Mouse (Mus musculus) gastrocnemius, postnatal 14 days (tissue): ENCODE measurements around the gene Lasp1. TPM values are rescaled to one million over a fixed set of nuclear protein-coding genes. Genes with fewer than 3 reads are reported as not detected.

Source experiments
- DNase-seq: peaks from one replicate; pipeline ENCODE4 v3.0.0; 2021; ENCODE audit warnings: mixed read lengths
- intact Hi-C: fragments of 180-260 bp; cut with DNase I; formaldehyde crosslinking; loops from one replicate; pipeline ENCODE4 v1.15.1; 2025; ENCODE audit warnings: low total_unique reads
- long read RNA-seq, 2 experiments: library from polyadenylated mRNA; stranded (forward); transcript quantifications; one replicate each; pipeline ENCODE4 v2.0.0; 2021
- total RNA-seq, 2 experiments: library from RNA; stranded (reverse); gene quantifications; 2 replicates each; pipeline ENCODE4 v1.2.3; 2021

The Lasp1 gene
- 10 to 100 TPM; 29.9 to 39.5 TPM for total RNA-seq
- long read RNA-seq, experiment 1, transcript Lasp1-205 (3 exons, 758 nt) = minor isoform, 5 of 36 reads
- long read RNA-seq, experiment 1, transcript Lasp1-201 (7 exons, 3,540 nt) = major isoform, 13 of 36 reads
- long read RNA-seq, experiment 1, partial matches to known transcripts = 3 of 36 reads
- long read RNA-seq, experiment 1, other reads (novel, unspliced or antisense) = 15 of 36 reads
- long read RNA-seq, experiment 2, transcript Lasp1-201 (7 exons, 3,540 nt) = major isoform, 35 of 47 reads
- long read RNA-seq, experiment 2, partial matches to known transcripts = 2 of 47 reads
- long read RNA-seq, experiment 2, other reads (novel, unspliced or antisense) = 7 of 47 reads

DNA sequence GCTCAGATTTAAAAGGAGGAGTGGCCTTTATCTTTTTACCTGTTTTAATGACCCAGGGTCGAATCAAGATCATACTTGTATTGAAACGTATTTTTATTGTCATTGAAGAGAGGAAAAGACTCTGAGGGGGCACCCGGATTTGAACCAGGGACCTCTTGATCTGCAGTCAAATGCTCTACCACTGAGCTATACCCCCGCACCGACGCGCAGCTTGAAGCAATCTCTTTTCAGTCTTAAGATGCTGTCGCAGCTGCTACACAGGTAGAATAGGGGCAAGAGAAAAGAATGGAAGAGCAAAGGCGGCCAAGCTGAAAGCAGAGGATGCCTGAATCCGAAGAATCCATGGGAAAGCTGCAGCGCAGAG, at the start of gene Lasp1:
Gene Lasp1, plus strand, starts transcription at position 219 of the 364 bp plus-strand sequence.
- intact Hi-C loops = loop anchor here (5.0 kb wide), 1 partner anchor 79 kb away; no protein-coding TSS in a partner anchor
- DNase-seq = peak; percentile 75

- intact Hi-C loops = no loop called here
- no peak for DNase-seq
Observed at GRCm38 (mm10) chr11:97753277-97753676, 45.5 kb upstream of the Lasp1 start.

DNA sequence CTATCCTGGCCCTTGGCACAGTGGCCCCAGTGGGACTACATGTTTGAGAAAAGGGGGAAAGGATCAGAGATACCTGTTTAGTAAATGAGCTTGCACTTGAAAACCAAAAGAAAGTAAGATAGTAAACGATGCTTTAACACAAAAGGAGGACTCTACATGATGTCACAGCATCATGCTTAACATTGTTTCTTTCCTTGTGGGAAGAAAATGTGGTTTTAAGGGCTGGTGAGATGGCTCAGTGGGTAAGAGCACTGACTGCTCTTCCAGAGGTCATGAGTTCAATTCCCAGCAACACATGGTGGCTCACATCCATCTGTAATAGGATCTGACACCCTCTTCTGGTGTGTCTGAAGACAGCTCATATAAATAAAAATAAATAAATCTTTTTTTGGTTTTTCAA, 40.7 kb upstream of the Lasp1 start:
- intact Hi-C loops = no loop called here
- DNase-seq = no peak

- intact Hi-C loops = no loop called here
Observed at GRCm38 (mm10) chr11:97758942-97759341, 39.9 kb upstream of the Lasp1 start.

GRCm38 (mm10) chr11:97761638-97762037, 37.2 kb upstream of the Lasp1 start:
- DNase-seq = no peak
- intact Hi-C loops = no loop called here

More at GRCm38 (mm10) chr11:97758942-97759341, 39.9 kb upstream of the Lasp1 start:
- no peak for DNase-seq

DNA sequence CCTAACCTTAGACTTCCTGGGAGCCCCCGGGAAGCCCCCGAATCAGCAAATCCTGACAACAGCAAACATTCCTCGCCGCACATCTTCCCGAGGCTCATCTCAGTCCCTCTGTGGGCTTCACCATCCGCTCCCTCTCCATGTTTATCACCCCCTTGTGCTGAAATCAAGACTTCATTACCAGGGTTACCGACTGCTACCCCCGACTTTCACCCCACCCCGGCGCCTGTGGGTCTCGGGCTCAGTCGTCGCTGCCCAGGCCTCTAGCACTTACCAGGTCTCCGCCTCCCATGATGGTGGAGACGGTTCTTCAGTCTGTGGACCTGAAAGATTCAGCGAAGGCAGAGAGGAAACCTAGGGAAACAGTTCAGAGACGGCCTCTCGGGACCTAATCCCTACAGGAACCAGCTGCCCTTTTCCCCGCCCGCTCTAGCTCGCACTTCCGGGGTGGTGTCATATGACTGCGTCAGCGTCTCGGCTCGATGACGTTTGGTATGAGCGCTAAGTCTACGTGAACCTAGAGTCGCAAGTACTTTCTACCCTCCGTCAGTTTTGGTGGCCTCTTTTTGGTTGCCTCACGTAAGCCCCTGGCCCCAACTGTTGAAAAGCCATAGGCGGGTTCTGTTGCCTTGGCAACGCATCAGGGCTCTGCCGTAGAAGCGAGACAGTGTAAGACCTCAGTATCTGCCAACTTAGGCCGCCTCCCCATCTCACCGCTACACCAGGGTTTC, 32.5 kb upstream of the Lasp1 start, which contains the start of gene Cwc25:
Gene Cwc25, minus strand, starts transcription at position 403 of the 728 bp plus-strand sequence.
- DNase-seq = peak; percentile 93
- intact Hi-C loops = no loop called here

- intact Hi-C loops = no loop called here
- DNase-seq = no peak
Observed at GRCm38 (mm10) chr11:97769704-97770103, 29.1 kb upstream of the Lasp1 start.

DNA sequence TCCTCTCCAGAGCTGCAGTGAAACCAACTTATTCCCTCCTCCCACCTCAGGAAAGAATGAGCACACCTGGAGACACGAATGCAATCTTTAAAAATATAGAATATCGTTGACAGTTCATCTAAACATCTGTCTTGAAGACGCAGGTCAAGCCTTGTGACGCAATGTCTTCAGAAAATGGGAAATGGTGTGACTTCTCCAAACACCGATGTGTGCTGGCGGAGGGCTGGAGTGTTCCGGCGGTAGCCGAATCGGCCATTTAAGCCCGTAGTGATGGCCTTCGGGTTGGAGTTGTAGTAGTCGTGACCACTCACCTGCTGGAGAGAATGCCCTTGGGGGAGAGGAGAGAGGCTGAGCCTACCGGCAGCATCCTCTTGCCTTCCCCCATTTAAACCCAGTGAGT, 27.4 kb upstream of the Lasp1 start:
- no peak for DNase-seq
- intact Hi-C loops = no loop called here

GRCm38 (mm10) chr11:97775186-97775585, 23.6 kb upstream of the Lasp1 start:
- DNase-seq = no peak
- intact Hi-C loops = no loop called here

- no peak for DNase-seq
- intact Hi-C loops = no loop called here
Observed at GRCm38 (mm10) chr11:97775808-97776496, 22.8 kb upstream of the Lasp1 start, which contains the start of gene 1700001P01Rik. TSS of gene 1700001P01Rik (minus strand) at chr11:97775918.

DNA sequence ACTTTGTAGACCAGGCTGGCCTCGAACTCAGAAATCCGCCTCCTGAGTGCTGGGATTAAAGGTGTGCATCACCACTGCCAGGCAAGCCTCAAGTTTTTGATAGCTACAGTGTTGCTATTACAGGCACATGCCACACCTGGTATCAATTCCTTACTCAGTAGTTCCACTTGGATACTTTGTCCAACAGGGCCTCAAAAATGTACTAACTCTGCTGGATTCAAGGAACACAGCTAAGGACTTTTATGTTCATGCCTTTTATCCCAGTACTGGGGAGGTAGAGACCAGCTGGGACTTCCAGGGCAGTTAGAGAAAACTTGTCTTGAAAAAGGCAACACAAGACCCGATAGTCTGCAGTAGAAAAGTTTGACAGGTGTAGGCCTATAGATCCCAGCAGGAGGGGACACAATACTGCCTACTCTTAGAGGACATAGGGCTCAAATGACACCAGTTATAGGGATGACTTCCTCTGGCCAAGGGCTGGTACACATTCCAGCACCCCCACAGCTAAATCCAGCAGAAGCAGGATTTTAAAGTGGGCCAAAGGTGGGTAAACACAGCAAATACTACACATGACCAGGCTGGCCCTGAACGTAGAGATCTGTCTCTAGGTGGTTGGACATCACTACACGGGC, 22.2 kb upstream of the Lasp1 start:
- no peak for DNase-seq
- intact Hi-C loops = no loop called here

DNA sequence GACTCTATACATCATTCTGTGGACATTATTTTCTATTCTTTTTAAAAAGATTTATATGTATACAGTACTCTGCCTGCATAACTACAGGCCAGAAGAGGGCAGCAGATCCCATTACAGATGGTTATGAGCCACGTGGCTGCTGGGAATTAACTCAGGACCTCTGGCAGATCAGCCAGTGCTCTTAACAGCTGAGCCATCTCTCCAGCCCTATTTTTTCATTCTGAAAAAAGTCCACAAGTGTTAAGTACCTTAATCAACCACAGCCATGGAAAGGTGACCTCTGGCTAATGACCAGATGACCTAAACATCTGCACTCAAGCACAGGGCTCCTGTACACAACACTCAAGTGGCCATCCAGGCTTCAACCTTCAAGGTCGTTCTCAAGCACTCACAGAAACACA, 21.7 kb upstream of the Lasp1 start:
- DNase-seq = no peak
- intact Hi-C loops = no loop called here

- no peak for DNase-seq
- intact Hi-C loops = no loop called here
Observed at GRCm38 (mm10) chr11:97778918-97779317, 19.9 kb upstream of the Lasp1 start.

GRCm38 (mm10) chr11:97779968-97780701, 18.7 kb upstream of the Lasp1 start:
- intact Hi-C loops = no loop called here
- no peak for DNase-seq

- intact Hi-C loops = no loop called here
- no peak for DNase-seq
Observed at GRCm38 (mm10) chr11:97781478-97781831, 17.3 kb upstream of the Lasp1 start.

DNA sequence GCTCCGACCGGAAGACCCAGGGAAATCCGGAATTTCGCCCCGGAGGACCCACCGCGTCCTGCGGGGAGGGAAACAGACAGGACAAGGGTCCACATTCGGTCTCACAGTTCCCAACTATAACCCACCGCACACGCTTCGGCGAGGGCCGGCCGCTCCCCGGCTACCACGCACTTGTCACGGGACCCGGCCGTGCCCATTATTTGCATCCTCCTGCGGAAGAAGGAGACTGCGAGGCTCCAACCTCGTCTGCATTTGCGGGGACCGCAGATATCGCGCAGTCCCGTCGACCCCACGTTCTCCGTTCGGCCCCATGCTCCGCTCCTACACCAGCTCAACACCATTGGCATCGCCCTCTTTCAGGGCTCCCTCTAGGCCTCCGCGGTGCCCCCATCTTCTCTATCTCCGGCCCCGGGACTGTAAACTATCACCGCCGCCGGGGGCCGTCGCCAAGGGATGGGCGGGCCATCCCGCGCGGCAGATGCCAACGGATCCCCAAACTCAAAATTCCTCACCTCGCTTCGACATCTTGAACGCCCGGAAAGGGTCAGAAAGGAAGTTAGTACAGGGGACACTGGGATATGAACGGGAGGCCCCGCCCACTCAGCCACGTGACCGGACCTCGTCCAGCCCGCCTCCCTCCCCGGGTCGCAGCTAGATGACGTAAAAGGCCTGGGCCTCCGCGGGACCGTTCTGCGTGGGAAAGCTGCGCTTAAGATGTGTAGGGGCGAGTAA, 16.8 kb upstream of the Lasp1 start, which contains the start of gene Rpl23:
Gene Rpl23, minus strand, starts transcription at position 606 of the 732 bp plus-strand sequence.
- DNase-seq = peak; percentile 100
- intact Hi-C loops = no loop called here

GRCm38 (mm10) chr11:97782564-97782895, 16.3 kb upstream of the Lasp1 start:
- intact Hi-C loops = no loop called here
- no peak for DNase-seq

DNA sequence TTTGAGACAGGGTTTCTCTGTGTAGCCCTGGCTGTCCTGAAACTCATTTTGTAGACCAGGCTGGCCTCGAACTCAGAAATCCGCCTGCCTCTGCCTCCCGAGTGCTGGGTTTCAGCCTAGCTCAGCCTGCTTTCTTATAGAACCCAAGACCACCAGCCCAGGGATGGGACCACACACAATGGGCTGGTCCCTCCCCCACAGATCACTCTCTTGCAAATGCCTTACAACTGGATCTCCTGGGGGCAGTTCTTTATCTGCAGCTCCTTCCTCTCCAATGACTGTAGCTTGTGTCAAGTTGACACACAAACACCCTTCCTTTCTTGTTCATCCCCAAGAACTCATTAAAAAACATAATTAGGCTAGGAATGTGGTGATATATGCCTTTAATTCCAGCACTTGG, 10.8 kb upstream of the Lasp1 start:
- intact Hi-C loops = no loop called here
- DNase-seq = no peak

GRCm38 (mm10) chr11:97789727-97790126, 9.1 kb upstream of the Lasp1 start:
- DNase-seq = no peak
- intact Hi-C loops = no loop called here
